13 mouse cellular contexts compared by ENCODE assay signal in the genomic region with DNA sequence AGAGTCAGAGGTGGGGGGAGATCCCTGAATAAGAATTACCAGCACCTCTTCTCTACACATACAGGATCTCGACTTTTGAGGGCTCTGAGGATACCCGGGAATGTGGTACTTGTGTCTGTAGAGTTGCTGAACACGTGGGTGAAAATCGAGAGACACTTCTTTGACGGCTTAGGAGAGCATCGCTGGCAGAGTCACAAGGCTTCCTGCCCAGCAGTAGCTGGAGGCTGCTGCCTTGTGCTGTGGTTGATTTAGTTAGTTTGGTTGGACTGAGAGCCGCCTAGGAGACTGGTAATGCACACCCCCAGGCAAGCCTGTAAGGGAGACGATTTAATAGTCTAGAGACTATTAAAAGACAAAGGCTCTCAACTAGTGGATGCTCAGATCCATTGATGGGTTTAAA.
"Had no signal": no experiment of that assay in that cellular context is flagged by ENCODE, and none has a peak within 500 bp of the region (broad histone marks: within the 10 kb centered on the region; RNA-seq: fewer than 3 reads in every experiment).

No protein-coding gene starts in this region.

- DNase-seq: lung, adult 18-20 months; lung, embryonic 14.5 days; lung, postnatal 10 days; lung, postnatal 4 days; midbrain, embryonic 14.5 days; retina, postnatal 1 day; right cerebral cortex, adult 18-20 months; right cerebral cortex, postnatal 25 days; right cerebral cortex, postnatal 4 days; spleen, adult 18-20 months; thymus, adult 18-20 months had no signal

- ATAC-seq: liver, embryonic 12.5 days; midbrain, embryonic 16.5 days had no signal
